Mouse (Mus musculus) forebrain, postnatal 0 days (tissue): Measurements from ENCODE around the gene Metap1. TPM values are rescaled to one million over a fixed set of nuclear protein-coding genes. Genes with fewer than 3 reads are reported as not detected.

Source experiments
- ATAC-seq: fragments of 200-750 bp; cut with Nextera tagmentation; 2 replicates; pipeline ENCODE4 v1.8.0; 2017; ENCODE audit warnings: mild to moderate bottlenecking, moderate library complexity
- DNase-seq: peaks from one replicate; pipeline ENCODE4 v3.0.0-alpha.2; 2015
- H3K27ac ChIP-seq: fragments of 300-500 bp; sonication (generic); 2 replicates; pipeline ENCODE4 v1.5.1; 2014; ENCODE audit warnings: low read depth, mild to moderate bottlenecking, antibody characterized with exemption, low read length, moderate library complexity, mixed read lengths
- H3K27me3 ChIP-seq: fragments of 300-500 bp; sonication (generic); 2 replicates; pipeline ENCODE4 v1.6.1; 2014; ENCODE audit warnings: mild to moderate bottlenecking, low read length, mixed read lengths; ENCODE audit not compliant: insufficient read depth
- H3K36me3 ChIP-seq: fragments of 300-500 bp; sonication (generic); 2 replicates; pipeline ENCODE4 v1.6.1; 2014; ENCODE audit warnings: mild to moderate bottlenecking, moderate library complexity; ENCODE audit not compliant: insufficient read depth
- H3K4me1 ChIP-seq: fragments of 300-500 bp; sonication (generic); 2 replicates; pipeline ENCODE4 v1.6.1; 2014; ENCODE audit warnings: antibody characterized with exemption; ENCODE audit not compliant: insufficient read depth
- H3K4me2 ChIP-seq: fragments of 300-500 bp; sonication (generic); 2 replicates; pipeline ENCODE4 v1.6.1; 2014; ENCODE audit warnings: low read depth, mild to moderate bottlenecking, moderate library complexity
- H3K4me3 ChIP-seq: fragments of 300-500 bp; sonication (generic); 2 replicates; pipeline ENCODE4 v1.5.1; 2014; ENCODE audit warnings: low read depth, low read length, mixed read lengths
- H3K9ac ChIP-seq: fragments of 300-500 bp; sonication (generic); 2 replicates; pipeline ENCODE4 v1.6.1; 2014; ENCODE audit warnings: mild to moderate bottlenecking
- H3K9me3 ChIP-seq: fragments of 300-500 bp; sonication (generic); 2 replicates; pipeline ENCODE4 v1.6.1; 2016; ENCODE audit warnings: low read length
- CTCF ChIP-seq: sonication (generic); IDR thresholded peaks from 2 replicates; pipeline ENCODE4 v1.5.1; 2016; ENCODE audit warnings: antibody characterized with exemption, control low read depth, low read depth
- whole genome bisulfite sequencing: fragments of 180-500 bp; shearing (Covaris S2); extraction: QIAGEN DNeasy Blood & Tissue Kit; methylation state at CpG from one replicate; pipeline ENCODE4 v1.1.7; 2014; 5-methylcytosine and 5-hydroxymethylcytosine counted together
- polyA plus RNA-seq: library from polyadenylated mRNA; unstranded; fragments of >200 nt; fragmentation: Nextera tagmentation; extraction: Ambion mirVana; gene quantifications from 2 replicates; pipeline ENCODE4 v1.2.1, GENCODE M21; 2015
- total RNA-seq: library from RNA; depleted of rRNA; stranded (reverse); fragments of >200 nt; gene quantifications from 2 replicates; pipeline ENCODE4 v1.2.3, GENCODE M21; 2014; rRNA removed

Gene Metap1
- 61.8 and 66.9 TPM in 2 replicates for total RNA-seq
- 43.0 and 50.2 TPM in 2 replicates for polyA plus RNA-seq

DNA sequence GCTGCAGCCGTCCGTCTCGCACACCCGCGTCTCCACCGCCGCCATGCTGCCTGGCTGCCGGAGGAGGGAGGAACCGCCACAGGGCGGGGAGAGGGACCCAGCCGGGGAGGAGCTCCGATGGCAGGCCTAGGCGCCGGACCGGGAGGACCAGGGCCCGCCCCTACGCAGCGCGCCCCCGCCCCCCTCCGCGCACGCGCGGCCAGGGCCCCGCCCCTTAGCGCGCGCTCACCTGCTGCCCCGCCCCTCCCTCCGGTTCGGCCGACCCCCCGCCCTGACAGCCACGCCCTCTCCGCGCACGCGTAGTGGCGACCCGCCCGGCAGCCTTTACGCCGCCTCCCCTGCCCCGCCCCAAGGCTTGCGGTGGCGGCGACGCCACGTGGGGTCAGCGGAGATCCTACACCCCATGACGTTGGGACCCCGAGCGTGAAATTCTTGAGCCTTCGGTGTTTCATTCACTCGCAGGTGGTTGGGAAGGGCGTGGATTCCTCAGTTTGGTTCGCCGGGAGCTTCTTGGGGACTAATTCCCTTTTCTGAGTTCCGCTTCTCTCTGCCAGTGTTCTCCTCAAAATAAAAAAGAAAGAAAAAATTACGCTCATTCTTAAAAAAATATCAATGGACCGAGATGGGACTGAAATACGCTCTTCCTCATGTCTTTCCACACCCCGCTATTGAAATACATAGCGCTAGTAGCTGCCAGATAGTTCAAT is at the start of gene Metap1:
TSS of gene Metap1 (minus strand) at position 189 of the 707 bp plus-strand sequence.
- H3K27ac ChIP-seq, result peak within 1 kb of the TSS; percentile 80
- peak within 1 kb of the TSS; percentile 83 for H3K4me3 ChIP-seq
- no peak; the same call in none of the 2 replicates for TF ChIP-seq CTCF

DNA sequence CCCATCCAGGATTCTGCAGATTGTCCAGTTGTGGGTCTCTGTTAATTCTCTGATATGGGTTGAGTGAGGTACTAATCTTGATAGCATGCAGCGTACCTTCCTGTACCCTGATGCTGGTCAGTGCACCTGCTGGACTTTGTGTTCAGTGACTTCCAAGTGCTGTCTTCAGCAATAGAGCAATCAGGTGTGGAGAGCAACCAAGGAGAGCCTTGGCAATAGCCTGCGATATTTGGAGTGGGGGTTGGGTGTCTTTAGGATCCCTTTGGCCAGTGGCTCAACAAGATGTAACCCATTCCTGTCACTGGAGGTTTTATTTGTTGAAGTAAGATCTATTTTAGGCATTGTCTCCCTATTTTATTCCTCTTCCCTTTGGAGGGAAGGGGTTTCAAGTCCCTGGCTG is 46.7 kb upstream of the Metap1 start:
- no peak overlapping the region for H3K4me3 ChIP-seq
- H3K27me3 ChIP-seq, result no peaks in the 10 kb centered on the region
- no peak overlapping the region for H3K4me2 ChIP-seq
- H3K9me3 ChIP-seq, result no peaks in the 10 kb centered on the region
- H3K9ac ChIP-seq, result no peak overlapping the region
- DNase-seq (no peak), ATAC-seq (no peak)
- no peak for TF ChIP-seq CTCF
- H3K4me1 ChIP-seq, result no peaks in the 10 kb centered on the region
- no peaks in the 10 kb centered on the region for H3K36me3 ChIP-seq
- WGBS, result 97% methylated on average over 2 of the region's 2 CpGs
- H3K27ac ChIP-seq, result no peak overlapping the region

More for the DNA sequence above, at the start of gene Metap1:
- Histone ChIP-seq H3K9ac (peak within 1 kb of the TSS; percentile 72), H3K27me3 (no peaks in the 10 kb centered on the region), H3K9me3 (no peaks in the 10 kb centered on the region), H3K4me1 (0 out of 2 replicates have a peak, but pooled peaks cover 2% of the 10 kb centered on the region), H3K36me3 (no peaks in the 10 kb centered on the region), H3K4me2 (peak within 1 kb of the TSS; percentile 72)
- 4% methylated on average over 39 of the region's 65 CpGs for WGBS
- peak; percentile 97 for DNase-seq
- ATAC-seq, result peak; percentile 98

DNA sequence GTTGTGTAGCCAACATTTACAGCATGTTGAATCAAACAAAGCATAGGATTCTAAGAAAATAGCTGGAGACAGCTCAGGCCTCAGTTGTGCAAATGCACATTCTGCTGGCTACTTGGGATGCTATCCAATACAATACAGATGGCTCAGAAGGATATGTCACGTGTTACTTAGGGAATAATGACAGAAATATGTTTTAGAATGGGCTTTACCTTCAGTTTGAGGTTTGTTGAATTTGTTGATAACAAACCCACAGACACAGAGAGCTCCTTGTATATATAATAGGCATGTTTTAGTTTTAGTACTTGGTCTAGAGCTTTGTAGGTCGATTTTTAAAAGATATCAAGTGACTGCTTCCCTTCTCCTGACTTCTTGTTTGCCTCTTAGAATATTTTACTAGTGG is 43.4 kb upstream of the Metap1 start:
- H3K36me3 ChIP-seq, result no peaks in the 10 kb centered on the region
- no peak for TF ChIP-seq CTCF
- no peak overlapping the region for H3K27ac ChIP-seq
- no peaks in the 10 kb centered on the region for H3K27me3 ChIP-seq
- no peak overlapping the region for H3K4me2 ChIP-seq
- H3K9ac ChIP-seq, result no peak overlapping the region
- DNase-seq (no peak), ATAC-seq (no peak)
- no peak overlapping the region for H3K4me3 ChIP-seq
- no peaks in the 10 kb centered on the region for H3K9me3 ChIP-seq
- WGBS, result 60% methylated on average over 2 of the region's 2 CpGs
- 0 out of 2 replicates have a peak, but pooled peaks cover 15% of the 10 kb centered on the region for H3K4me1 ChIP-seq

DNA sequence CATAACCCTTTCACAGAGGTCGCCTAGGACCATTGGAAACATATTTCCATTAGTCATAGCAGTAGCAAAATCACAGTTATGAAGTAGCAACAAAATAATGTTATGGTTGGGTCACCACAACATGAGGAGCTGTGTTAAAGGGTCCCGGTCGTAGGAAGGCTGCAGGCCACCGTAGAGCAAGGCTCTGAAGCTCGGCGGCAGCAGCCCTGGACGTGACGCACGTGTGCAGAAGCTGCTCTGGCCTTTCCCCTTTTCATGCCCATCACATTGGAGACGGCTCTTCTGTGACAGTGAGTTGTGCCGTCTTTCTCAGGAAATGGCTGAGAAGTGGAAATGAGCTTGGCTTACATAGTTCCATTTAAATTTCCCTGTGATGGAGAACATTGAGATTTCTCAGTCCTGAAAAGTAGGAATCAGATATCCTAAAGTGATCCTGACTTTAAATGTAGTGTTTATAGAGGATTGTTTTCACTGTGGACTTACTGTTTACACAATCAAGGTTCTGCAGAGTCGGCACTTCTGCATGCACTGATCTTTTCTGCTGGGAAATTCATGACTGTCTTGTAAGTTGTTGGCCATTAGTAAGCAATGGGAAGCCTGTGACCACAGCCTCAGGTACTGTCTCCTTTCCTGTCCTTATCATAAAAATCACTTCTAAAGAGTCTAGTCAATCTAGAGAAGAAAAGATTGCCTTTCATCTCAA is 42.3 kb upstream of the Metap1 start:
- TF ChIP-seq CTCF, result no peak
- Histone ChIP-seq H3K27me3 (no peaks in the 10 kb centered on the region), H3K4me2 (no peak overlapping the region), H3K36me3 (no peaks in the 10 kb centered on the region), H3K27ac (no peak overlapping the region), H3K9ac (no peak overlapping the region), H3K4me3 (no peak overlapping the region), H3K4me1 (0 out of 2 replicates have a peak, but pooled peaks cover 15% of the 10 kb centered on the region), H3K9me3 (no peaks in the 10 kb centered on the region)
- 77% methylated on average over 12 of the region's 12 CpGs for WGBS
- ATAC-seq, result no peak
- DNase-seq, result no peak

GRCm38 (mm10) chr3:138530578-138531478 is 41.5 kb upstream of the Metap1 start:
- H3K27ac ChIP-seq, result no peak overlapping the region
- TF ChIP-seq CTCF, result no peak
- no peak overlapping the region for H3K4me3 ChIP-seq
- H3K4me1 ChIP-seq, result peaks cover 21% of the 10 kb centered on the region; the same call in 1 of the 2 replicates
- H3K4me2 ChIP-seq, result no peak overlapping the region
- 84% methylated on average over 8 of the region's 8 CpGs for WGBS
- H3K9me3 ChIP-seq, result no peaks in the 10 kb centered on the region
- H3K36me3 ChIP-seq, result no peaks in the 10 kb centered on the region
- ATAC-seq (no peak), DNase-seq (no peak)
- H3K9ac ChIP-seq, result no peak overlapping the region
- no peaks in the 10 kb centered on the region for H3K27me3 ChIP-seq

DNA sequence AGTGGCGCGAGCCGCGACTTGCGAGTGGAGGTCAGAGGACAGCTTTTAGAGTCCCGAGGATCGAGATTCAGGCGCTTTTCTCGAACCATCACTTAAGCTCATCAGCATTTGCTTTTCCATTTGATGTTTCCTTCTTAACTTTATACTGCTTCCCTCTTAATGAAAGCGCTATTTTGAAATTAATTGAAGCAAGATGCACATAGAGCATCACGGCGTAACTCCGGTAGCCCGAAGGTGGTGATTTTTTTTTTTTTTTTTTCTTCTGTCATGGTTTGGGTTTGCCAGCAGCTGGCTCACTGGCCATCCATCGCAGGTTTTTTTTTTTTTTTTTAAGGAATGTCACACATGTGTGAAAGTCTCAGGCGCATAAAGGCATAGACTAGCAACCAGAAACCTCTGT is 39.0 kb upstream of the Metap1 start:
- DNase-seq (no peak), ATAC-seq (no peak)

More for the DNA sequence above, 39.0 kb upstream of the Metap1 start:
- no peak for TF ChIP-seq CTCF
- Histone ChIP-seq H3K9me3 (no peaks in the 10 kb centered on the region), H3K9ac (peak overlapping the region; percentile 91), H3K4me2 (peak overlapping the region; percentile 72), H3K36me3 (no peaks in the 10 kb centered on the region), H3K4me3 (peak overlapping the region; percentile 100), H3K4me1 (peaks cover 21% of the 10 kb centered on the region; the same call in 1 of the 2 replicates), H3K27ac (0 out of 2 replicates have a peak overlapping the region, but pooled peaks have one; percentile 98), H3K27me3 (no peaks in the 10 kb centered on the region)
- WGBS, result 2% methylated on average over 16 of the region's 16 CpGs
